Mouse (Mus musculus) heart, embryonic 13.5 days (tissue): ENCODE data around the gene Ccng2. TPM values are rescaled to one million over a fixed set of nuclear protein-coding genes. Genes with fewer than 3 reads are reported as not detected.
A peak's percentile ranks its signal among the peaks of the same experiment; 100 is the strongest.

ENCODE experiments used
- ATAC-seq: fragments of 200-750 bp; cut with Nextera tagmentation; 2 replicates; pipeline ENCODE4 v1.8.0; 2017; ENCODE audit warnings: moderate TSS enrichment; ENCODE audit not compliant: insufficient number of reproducible peaks, low FRiP score, low TSS enrichment; ENCODE audit errors: extremely low read depth
- H3K27ac ChIP-seq: fragments of 300-500 bp; sonication (generic); replicated peaks from 2 replicates; pipeline ENCODE4 v1.5.1; 2015; ENCODE audit warnings: moderate library complexity, mild to moderate bottlenecking, inconsistent platforms
- H3K27me3 ChIP-seq: fragments of 300-500 bp; sonication (generic); replicated peaks from 2 replicates; pipeline ENCODE4 v1.6.1; 2015; ENCODE audit warnings: mild to moderate bottlenecking, inconsistent platforms
- H3K36me3 ChIP-seq: fragments of 300-500 bp; sonication (generic); 2 replicates; pipeline ENCODE4 v1.6.1; 2015; ENCODE audit warnings: mild to moderate bottlenecking, inconsistent platforms
- H3K4me1 ChIP-seq: fragments of 300-500 bp; sonication (generic); 2 replicates; pipeline ENCODE4 v1.6.1; 2015; ENCODE audit warnings: inconsistent platforms
- H3K4me2 ChIP-seq: fragments of 300-500 bp; sonication (generic); 2 replicates; pipeline ENCODE4 v1.6.1; 2015; ENCODE audit warnings: inconsistent platforms, mild to moderate bottlenecking, moderate library complexity
- H3K4me3 ChIP-seq: fragments of 300-500 bp; sonication (generic); 2 replicates; pipeline ENCODE4 v1.5.1; 2015; ENCODE audit warnings: moderate library complexity, mild to moderate bottlenecking, inconsistent platforms
- H3K9ac ChIP-seq: fragments of 300-500 bp; sonication (generic); 2 replicates; pipeline ENCODE4 v1.6.1; 2015; ENCODE audit warnings: inconsistent platforms, mild to moderate bottlenecking, moderate library complexity
- H3K9me3 ChIP-seq: fragments of 300-500 bp; sonication (generic); 2 replicates; pipeline ENCODE4 v1.6.1; 2016; ENCODE audit warnings: inconsistent platforms
- WGBS: fragments of 180-500 bp; shearing (Covaris S2); methylation state at CpG from one replicate; pipeline ENCODE4 v1.1.7; 2015; ENCODE audit warnings: mixed read lengths; 5-methylcytosine and 5-hydroxymethylcytosine counted together
- polyA plus RNA-seq: library from polyadenylated mRNA; unstranded; fragments of >200 nt; fragmentation: Nextera tagmentation; extraction: Ambion mirVana; gene quantifications from 2 replicates; pipeline ENCODE4 v1.2.1, GENCODE M21; 2015

Gene Ccng2
- polyA plus RNA-seq, 1 experiment from 2014 or later = 35.3 TPM

DNA sequence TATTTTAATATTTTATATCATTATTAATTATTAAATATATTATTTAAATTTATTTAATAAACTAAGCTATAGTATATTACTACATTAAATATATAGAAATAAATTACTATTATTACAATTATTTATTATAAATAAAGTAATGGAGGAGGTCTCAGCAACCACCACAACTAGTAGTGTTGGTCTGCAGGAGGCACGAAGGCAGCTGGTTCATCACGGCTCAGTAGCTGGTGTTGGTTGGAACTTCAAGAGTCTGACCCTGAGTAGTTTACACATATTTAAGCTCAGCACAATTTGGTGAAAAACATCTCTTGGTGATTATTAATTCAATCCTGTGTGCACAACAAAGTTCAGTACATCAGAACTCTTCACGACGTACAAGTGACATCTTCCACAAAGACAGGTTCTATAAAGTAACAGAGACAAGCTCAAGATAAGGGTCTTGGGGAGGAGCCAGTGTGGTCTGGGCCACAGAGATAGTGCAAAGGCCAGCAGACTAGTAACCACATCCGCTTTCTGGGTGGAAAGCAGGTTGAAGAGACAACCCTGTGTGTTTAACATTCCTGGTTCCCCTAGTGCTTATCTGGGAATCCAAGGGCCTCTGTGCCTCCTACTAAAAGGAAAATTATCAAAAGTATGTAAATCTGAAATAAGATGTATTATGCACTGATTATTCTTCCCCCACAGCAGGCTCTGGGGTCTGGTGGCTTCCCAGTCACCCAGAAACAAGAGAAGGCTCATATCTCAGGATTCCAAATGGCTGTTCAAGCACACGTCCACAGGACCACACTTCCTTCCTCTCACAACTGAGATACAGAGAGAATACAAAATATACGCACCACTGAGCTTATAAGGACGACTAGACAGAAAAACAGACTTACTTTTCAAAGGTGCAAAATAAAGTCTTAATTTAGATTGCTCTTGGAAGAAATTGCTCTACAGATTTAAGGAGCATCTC, 27.2 kb upstream of the Ccng2 start:
- peak; percentile 63; the same call in 1 of the 2 replicates for ATAC-seq

GRCm38 (mm10) chr5:93245280-93245679, 21.8 kb upstream of the Ccng2 start:
- Histone ChIP-seq H3K4me3 (no peak overlapping the region), H3K27me3 (no peaks in the 10 kb centered on the region), H3K9ac (no peak overlapping the region), H3K4me1 (0 out of 2 replicates have a peak, but pooled peaks cover 5% of the 10 kb centered on the region), H3K27ac (no peak overlapping the region), H3K4me2 (no peak overlapping the region), H3K36me3 (no peaks in the 10 kb centered on the region), H3K9me3 (peaks cover 8% of the 10 kb centered on the region; the same call in 1 of the 2 replicates)
- no peak for ATAC-seq
- WGBS = 84% methylated on average over 2 of the region's 2 CpGs

More for the DNA sequence above, 27.2 kb upstream of the Ccng2 start:
- Histone ChIP-seq H3K4me3 (no peak overlapping the region), H3K9ac (no peak overlapping the region), H3K27ac (no peak overlapping the region), H3K9me3 (peaks cover 8% of the 10 kb centered on the region; the same call in 1 of the 2 replicates), H3K27me3 (no peaks in the 10 kb centered on the region), H3K4me2 (peak overlapping the region; percentile 11; the same call in 1 of the 2 replicates), H3K4me1 (peaks cover 11% of the 10 kb centered on the region), H3K36me3 (no peaks in the 10 kb centered on the region)
- 39% methylated on average over 8 of the region's 8 CpGs for WGBS

GRCm38 (mm10) chr5:93249940-93250578, 17.0 kb upstream of the Ccng2 start:
- ATAC-seq = no peak
- Histone ChIP-seq H3K4me1 (no peaks in the 10 kb centered on the region), H3K36me3 (no peaks in the 10 kb centered on the region), H3K9me3 (no peaks in the 10 kb centered on the region), H3K9ac (no peak overlapping the region), H3K4me3 (no peak overlapping the region), H3K27me3 (no peaks in the 10 kb centered on the region), H3K27ac (no peak overlapping the region), H3K4me2 (no peak overlapping the region)
- 69% methylated on average over 6 of the region's 6 CpGs for WGBS

DNA sequence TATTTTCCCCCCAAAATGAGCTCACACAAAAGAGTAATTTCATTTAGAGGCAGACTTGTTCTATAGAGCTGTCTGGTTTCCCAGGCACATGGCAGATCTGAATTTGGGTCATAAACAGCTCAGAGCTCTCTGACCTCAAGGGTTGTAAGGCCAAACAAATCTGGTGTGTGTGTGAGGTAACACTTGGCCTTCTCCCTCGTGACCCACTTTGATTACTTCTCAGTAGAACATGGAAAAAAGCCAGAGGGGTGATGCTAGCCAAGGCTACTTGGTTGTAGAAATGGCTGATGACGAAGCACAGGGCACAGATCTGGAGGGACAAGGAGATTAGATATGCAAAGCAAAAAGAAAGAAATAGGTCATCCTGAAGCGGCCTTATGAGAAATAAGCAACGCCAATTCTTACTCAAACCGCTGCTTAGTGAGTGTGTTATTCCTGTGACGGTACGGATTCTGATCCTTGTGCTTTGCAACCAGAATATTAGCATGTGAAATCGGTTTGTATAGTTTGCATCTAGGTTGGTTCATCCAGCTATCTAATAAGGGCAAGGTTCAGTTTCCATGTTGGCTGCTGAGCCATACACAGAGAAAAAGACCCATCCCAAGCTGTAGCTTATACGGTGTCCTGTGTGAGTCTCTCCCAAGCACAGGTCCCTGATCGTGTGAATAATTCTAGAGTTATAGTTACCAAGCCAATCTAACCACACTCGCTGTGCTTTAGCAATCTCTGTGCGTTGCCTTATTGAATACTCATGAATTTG, 15.9 kb upstream of the Ccng2 start:
- Histone ChIP-seq H3K27ac (no peak overlapping the region), H3K9ac (no peak overlapping the region), H3K4me2 (no peak overlapping the region), H3K4me1 (no peaks in the 10 kb centered on the region), H3K36me3 (no peaks in the 10 kb centered on the region), H3K27me3 (no peaks in the 10 kb centered on the region), H3K9me3 (no peaks in the 10 kb centered on the region), H3K4me3 (no peak overlapping the region)
- 71% methylated on average over 12 of the region's 12 CpGs for WGBS
- no peak for ATAC-seq

DNA sequence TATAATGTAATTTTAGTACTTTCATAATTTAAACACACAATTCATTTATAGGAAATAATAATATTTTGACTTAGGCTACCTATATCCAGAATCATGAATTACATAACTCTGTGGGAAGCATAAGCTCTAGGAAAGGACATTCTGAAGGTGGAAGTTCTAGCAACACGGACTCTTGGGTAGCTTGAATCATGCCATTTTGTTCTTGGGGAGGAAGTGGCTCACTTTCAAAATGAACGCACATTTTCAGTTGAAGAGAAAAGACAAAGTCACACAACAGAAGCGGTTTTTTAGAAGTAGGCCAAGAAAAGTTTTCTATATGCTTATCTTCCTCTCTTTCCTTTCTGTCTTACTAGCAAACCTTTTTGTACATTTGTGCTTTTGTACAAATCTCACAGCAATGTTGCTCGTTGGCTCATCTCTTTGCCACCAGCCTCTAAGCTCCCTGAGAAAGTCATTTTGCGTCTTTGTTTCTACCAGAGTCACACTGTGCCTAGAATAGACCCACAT, 11.2 kb upstream of the Ccng2 start:
- Histone ChIP-seq H3K9ac (no peak overlapping the region), H3K4me1 (no peaks in the 10 kb centered on the region), H3K36me3 (no peaks in the 10 kb centered on the region), H3K4me2 (no peak overlapping the region), H3K27ac (no peak overlapping the region), H3K4me3 (no peak overlapping the region), H3K27me3 (no peaks in the 10 kb centered on the region), H3K9me3 (no peaks in the 10 kb centered on the region)
- no peak for ATAC-seq
- 77% methylated on average over 5 of the region's 5 CpGs for WGBS

DNA sequence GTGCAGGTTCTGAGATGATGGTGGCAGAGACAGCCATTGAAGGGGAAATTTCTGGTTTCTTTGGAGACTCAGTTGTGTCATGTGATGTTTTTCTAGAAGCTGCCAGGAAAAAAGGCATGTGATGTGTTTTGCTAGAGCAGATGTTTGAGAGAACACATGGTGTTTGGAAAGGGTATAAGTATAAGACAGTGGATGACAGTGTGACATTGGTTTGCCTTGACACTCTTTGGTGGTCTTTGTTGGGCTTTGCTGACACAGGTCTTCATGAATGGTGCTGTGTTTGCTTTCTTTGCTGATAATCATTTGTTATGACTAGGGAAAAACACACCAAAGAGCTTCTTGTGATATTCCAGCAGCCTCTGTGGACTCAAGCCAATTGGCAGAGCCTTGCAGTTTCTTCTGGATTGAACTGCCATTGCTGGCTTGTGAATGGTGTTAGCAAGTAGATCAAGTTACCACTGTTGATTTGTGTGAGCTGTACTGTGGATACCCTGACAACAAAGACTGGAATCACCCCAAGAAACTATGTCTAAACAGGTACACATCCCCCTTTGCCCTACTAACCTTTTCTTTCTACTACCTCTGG, 10.1 kb upstream of the Ccng2 start:
- Histone ChIP-seq H3K9me3 (no peaks in the 10 kb centered on the region), H3K4me2 (no peak overlapping the region), H3K27me3 (no peaks in the 10 kb centered on the region), H3K36me3 (no peaks in the 10 kb centered on the region), H3K9ac (no peak overlapping the region), H3K4me3 (no peak overlapping the region), H3K27ac (no peak overlapping the region), H3K4me1 (no peaks in the 10 kb centered on the region)
- ATAC-seq = no peak

DNA sequence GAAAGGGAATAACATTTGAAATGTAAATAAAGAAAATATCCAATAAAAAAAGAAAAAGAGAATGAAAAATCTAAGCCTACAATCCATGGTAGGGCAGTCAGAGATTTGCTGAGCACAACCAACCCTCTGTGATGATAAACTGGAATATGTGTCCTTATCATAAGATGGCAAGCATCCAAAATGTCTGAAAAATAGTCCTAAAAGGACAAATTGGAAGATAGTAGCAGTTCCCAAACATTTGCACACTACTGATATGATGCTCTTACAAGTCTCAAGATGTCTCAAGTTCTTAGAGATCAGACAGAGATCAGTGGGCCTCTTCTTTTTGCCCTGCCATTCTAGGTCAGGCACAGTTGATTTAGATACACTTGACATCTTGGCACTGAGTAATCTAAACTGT, 7.7 kb upstream of the Ccng2 start:
- Histone ChIP-seq H3K27ac (no peak overlapping the region), H3K4me3 (no peak overlapping the region), H3K9me3 (no peaks in the 10 kb centered on the region), H3K4me1 (peaks cover 17% of the 10 kb centered on the region), H3K27me3 (no peaks in the 10 kb centered on the region), H3K36me3 (no peaks in the 10 kb centered on the region), H3K4me2 (no peak overlapping the region), H3K9ac (no peak overlapping the region)
- no peak for ATAC-seq

GRCm38 (mm10) chr5:93260983-93261382, 6.1 kb upstream of the Ccng2 start:
- WGBS = 67% methylated on average over 3 of the region's 3 CpGs
- Histone ChIP-seq H3K4me2 (no peak overlapping the region), H3K4me3 (no peak overlapping the region), H3K9ac (no peak overlapping the region), H3K4me1 (peaks cover 25% of the 10 kb centered on the region), H3K9me3 (no peaks in the 10 kb centered on the region), H3K36me3 (no peaks in the 10 kb centered on the region), H3K27me3 (no peaks in the 10 kb centered on the region), H3K27ac (no peak overlapping the region)
- ATAC-seq = no peak

DNA sequence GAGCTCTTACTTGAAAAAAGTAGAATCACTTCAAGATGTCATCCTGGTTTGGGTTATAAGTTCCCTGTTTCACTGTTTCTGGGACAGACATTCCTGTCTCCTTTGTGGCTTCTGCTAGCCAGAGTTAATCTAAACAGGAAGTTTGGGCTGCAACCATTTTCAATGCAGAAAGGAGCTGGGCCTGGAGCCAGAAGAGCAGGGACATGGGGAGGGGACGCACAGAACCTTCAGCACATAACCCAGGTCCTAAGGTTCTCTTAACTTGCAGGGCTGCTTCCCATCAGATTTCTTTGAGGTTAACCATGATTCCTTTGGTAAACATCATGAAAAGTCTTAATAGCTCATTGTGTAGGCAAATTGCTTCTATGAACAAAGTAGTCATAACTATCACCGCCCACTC, 4.3 kb upstream of the Ccng2 start:
- Histone ChIP-seq H3K9me3 (no peaks in the 10 kb centered on the region), H3K9ac (no peak overlapping the region), H3K27ac (no peak overlapping the region), H3K4me1 (peaks cover 31% of the 10 kb centered on the region), H3K4me3 (no peak overlapping the region), H3K27me3 (no peaks in the 10 kb centered on the region), H3K4me2 (no peak overlapping the region), H3K36me3 (no peaks in the 10 kb centered on the region)
- 59% methylated on average over 2 of the region's 2 CpGs for WGBS
- no peak for ATAC-seq

DNA sequence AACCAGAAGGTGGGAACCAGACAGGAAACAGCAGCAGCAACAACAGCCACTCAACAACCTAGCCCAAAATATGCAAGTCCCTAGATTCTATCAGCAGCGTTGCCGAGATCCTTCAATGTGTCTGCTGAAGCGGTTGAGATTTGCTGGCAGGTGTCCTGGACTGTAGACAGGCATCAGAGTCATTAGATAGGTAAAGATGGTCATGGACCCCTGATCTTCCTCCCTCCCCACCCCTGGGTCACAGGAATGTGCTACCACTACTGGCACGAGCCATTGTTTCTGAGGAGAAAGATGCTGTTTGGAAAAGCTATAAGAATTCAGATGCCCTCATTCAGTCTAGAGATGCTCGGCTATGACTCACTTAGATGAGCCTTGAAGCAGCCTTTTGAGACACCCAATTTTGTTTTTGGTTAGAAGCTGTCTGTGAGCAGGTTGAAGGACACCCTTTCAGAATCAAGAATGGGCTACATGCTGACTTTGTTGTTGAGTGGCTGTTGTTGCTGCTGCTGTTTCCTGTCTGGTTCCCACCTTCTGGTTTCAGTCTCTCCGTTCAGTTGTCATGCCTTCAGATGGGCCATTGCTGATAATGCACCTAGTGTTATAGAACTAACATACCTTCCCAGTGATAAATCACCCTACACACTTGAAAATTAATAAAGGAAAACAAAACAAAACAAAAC, 3.5 kb upstream of the Ccng2 start:
- no peak overlapping the region for H3K9ac ChIP-seq
- H3K36me3 ChIP-seq = no peaks in the 10 kb centered on the region
- H3K4me3 ChIP-seq = no peak overlapping the region
- no peak for ATAC-seq
- no peak overlapping the region for H3K4me2 ChIP-seq
- no peak overlapping the region for H3K27ac ChIP-seq
- peaks cover 31% of the 10 kb centered on the region for H3K4me1 ChIP-seq
- no peaks in the 10 kb centered on the region for H3K9me3 ChIP-seq
- H3K27me3 ChIP-seq = no peaks in the 10 kb centered on the region
- 58% methylated on average over 6 of the region's 6 CpGs for WGBS
